Mouse (Mus musculus): Measurements from ENCODE around the gene Gm39653. TPM values are rescaled to one million over a fixed set of nuclear protein-coding genes. Genes with fewer than 3 reads are reported as not detected.

Gene Gm39653
- polyA plus RNA-seq, 1 experiment from 2014 or later: not detected

GRCm38 (mm10) chr1:63667201-63667948 is 51.6 kb downstream of the Gm39653 start:
- WGBS (ENCODE audit: insufficient replicate concordance): 37% methylated on average over 9 of the region's 9 CpGs
- H3K4me2 ChIP-seq (ENCODE audit: low read depth, low read length): no peak overlapping the region
- H3K4me3 ChIP-seq (ENCODE audit: low read depth, low read length): no peak overlapping the region
- H3K9ac ChIP-seq (ENCODE audit: low read depth, low read length): no peak overlapping the region
- no peaks in the 10 kb centered on the region for H3K9me3 ChIP-seq (replicated peaks; ENCODE audit: control insufficient read depth, low read length)
- no peak overlapping the region for H3K27ac ChIP-seq (ENCODE audit: low read length)
- no peaks in the 10 kb centered on the region for H3K27me3 ChIP-seq (ENCODE audit: control insufficient read depth, insufficient read depth, low read depth, low read length)
- H3K36me3 ChIP-seq (ENCODE audit: control insufficient read depth, insufficient read depth): no peaks in the 10 kb centered on the region
- no peak for ATAC-seq (ENCODE audit: low read depth)
- no peaks in the 10 kb centered on the region for H3K4me1 ChIP-seq (ENCODE audit: control insufficient read depth, low read depth, low read length)

- Histone ChIP-seq H3K9me3 (replicated peaks; ENCODE audit: control insufficient read depth, low read length) (no peaks in the 10 kb centered on the region), H3K9ac (ENCODE audit: low read depth, low read length) (no peak overlapping the region), H3K27ac (ENCODE audit: low read length) (no peak overlapping the region), H3K36me3 (ENCODE audit: control insufficient read depth, insufficient read depth) (no peaks in the 10 kb centered on the region), H3K27me3 (ENCODE audit: control insufficient read depth, insufficient read depth, low read depth, low read length) (no peaks in the 10 kb centered on the region), H3K4me1 (ENCODE audit: control insufficient read depth, low read depth, low read length) (no peaks in the 10 kb centered on the region), H3K4me2 (ENCODE audit: low read depth, low read length) (no peak overlapping the region), H3K4me3 (ENCODE audit: low read depth, low read length) (no peak overlapping the region)
- 25% methylated on average over 13 of the region's 13 CpGs for WGBS (ENCODE audit: insufficient replicate concordance)
- ATAC-seq (ENCODE audit: low read depth): no peak
These were observed 52.4 kb downstream of the Gm39653 start for GRCm38 (mm10) chr1:63667949-63668851.

DNA sequence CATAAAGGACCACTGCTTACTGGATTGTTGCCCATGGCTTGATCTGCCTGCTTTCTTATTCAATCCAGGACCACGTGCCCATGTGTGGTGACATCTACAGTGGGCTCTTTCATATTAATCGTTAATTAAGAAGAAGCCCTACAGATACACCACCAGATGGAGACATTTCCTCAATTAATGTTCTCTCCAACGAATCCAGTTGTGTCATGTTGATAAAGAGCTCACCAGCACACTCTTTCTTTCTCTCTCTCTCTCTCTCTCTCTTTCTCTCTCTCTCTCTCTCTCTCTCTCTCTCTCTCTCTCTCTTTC is 53.0 kb downstream of the Gm39653 start:
- Histone ChIP-seq H3K4me1 (ENCODE audit: control insufficient read depth, low read depth, low read length) (no peaks in the 10 kb centered on the region), H3K4me3 (ENCODE audit: low read depth, low read length) (no peak overlapping the region), H3K27me3 (ENCODE audit: control insufficient read depth, insufficient read depth, low read depth, low read length) (no peaks in the 10 kb centered on the region), H3K4me2 (ENCODE audit: low read depth, low read length) (no peak overlapping the region), H3K27ac (ENCODE audit: low read length) (no peak overlapping the region), H3K36me3 (ENCODE audit: control insufficient read depth, insufficient read depth) (no peaks in the 10 kb centered on the region), H3K9ac (ENCODE audit: low read depth, low read length) (no peak overlapping the region), H3K9me3 (replicated peaks; ENCODE audit: control insufficient read depth, low read length) (no peaks in the 10 kb centered on the region)
- no peak for ATAC-seq (ENCODE audit: low read depth)
- 3% methylated on average over 3 of the region's 3 CpGs for WGBS (ENCODE audit: insufficient replicate concordance)

Other genes starting within 250 kb of the Gm39653 start
- gene Adam23, start 170.1 kb upstream of the Gm39653 start, polyA plus RNA-seq (2015; fragmentation: Nextera tagmentation; extraction: Ambion mirVana): 0.39 and 0.91 TPM in 2 replicates
- gene Dytn, start 71.0 kb downstream of the Gm39653 start, polyA plus RNA-seq (2015; fragmentation: Nextera tagmentation; extraction: Ambion mirVana): not detected in 2 replicates
- gene Mdh1b, start 114.3 kb downstream of the Gm39653 start, polyA plus RNA-seq (2015; fragmentation: Nextera tagmentation; extraction: Ambion mirVana): 0.08 TPM in 1 of 2 replicates, not detected in the other
- gene Fastkd2, start 114.6 kb downstream of the Gm39653 start, polyA plus RNA-seq (2015; fragmentation: Nextera tagmentation; extraction: Ambion mirVana): 23.7 and 26.1 TPM in 2 replicates
- gene 4933402D24Rik, start 153.3 kb downstream of the Gm39653 start, polyA plus RNA-seq (2015; fragmentation: Nextera tagmentation; extraction: Ambion mirVana): not detected in 2 replicates